In genomic region chr7:66061057-66061456, GRCm38 (mm10) we compare ENCODE assay signal across 8 mouse cellular contexts. TPM values are rescaled to one million over a fixed set of nuclear protein-coding genes. Genes with fewer than 3 reads are reported as not detected.
DNase-seq lines count a peak whose midpoint lies in the region; ATAC-seq and TF ChIP-seq lines count a peak whose summit lies in the region.

No protein-coding gene starts in this region.

- no peaks in the 10 kb centered on the region for H3K27me3 ChIP-seq in embryonic facial prominence, embryonic 11.5 days (ENCODE audit: control insufficient read depth, insufficient read depth, low read length)
- H3K27me3 ChIP-seq in intestine, embryonic 15.5 days (replicated peaks) = no peaks in the 10 kb centered on the region
- no peaks in the 10 kb centered on the region for H3K27me3 ChIP-seq in neural tube, embryonic 14.5 days (ENCODE audit: control insufficient read depth, insufficient read depth, low read length)

- peak overlapping the region; percentile 79 for H3K4me2 ChIP-seq in embryonic facial prominence, embryonic 11.5 days (ENCODE audit: low read depth, low read length)
- peak overlapping the region; percentile 79 for H3K4me2 ChIP-seq in intestine, embryonic 15.5 days (replicated peaks)
- peak overlapping the region; percentile 88 for H3K4me2 ChIP-seq in neural tube, embryonic 14.5 days (ENCODE audit: low read depth, low read length)

- no peak for TF ChIP-seq CTCF in lung, adult 2 months (IDR thresholded peaks at IDR 0.05; ENCODE audit: insufficient read depth, low read length)

- ATAC-seq in embryonic facial prominence, embryonic 11.5 days (replicated peaks; ENCODE audit: insufficient number of reproducible peaks, low FRiP score, low TSS enrichment, low read depth) = no peak
- peak; percentile 24 for ATAC-seq in intestine, embryonic 15.5 days
- no peak for ATAC-seq in neural tube, embryonic 14.5 days (ENCODE audit: low read depth)

- H3K4me3 ChIP-seq in lung, adult 2 months (replicated peaks; ENCODE audit: extremely low read depth, low read depth, low read length) = peak overlapping the region; percentile 94
- peak overlapping the region; percentile 85 for H3K4me3 ChIP-seq in embryonic facial prominence, embryonic 11.5 days (ENCODE audit: low read depth, low read length)
- peak overlapping the region; percentile 70 for H3K4me3 ChIP-seq in intestine, embryonic 15.5 days (replicated peaks)
- peak overlapping the region; percentile 94 for H3K4me3 ChIP-seq in neural tube, embryonic 14.5 days (ENCODE audit: low read depth, low read length)

- TF ChIP-seq POLR2A in lung, adult 2 months (IDR thresholded peaks at IDR 0.05; ENCODE audit: borderline replicate concordance, extremely low read depth, low read depth, low read length) = no peak

- DNase-seq in lung, adult 2 months = no peak
- no peak for DNase-seq in lung, postnatal 14 days
- DNase-seq in embryonic facial prominence, embryonic 11.5 days (ENCODE audit: low spot score) = no peak
- DNase-seq in adrenal gland, postnatal 14 days = no peak
- DNase-seq in ovary, adult 18-20 months (ENCODE audit: low spot score) = no peak
- DNase-seq in retina, embryonic 14.5 days (ENCODE audit: low spot score) = no peak

- no peak overlapping the region for H3K27ac ChIP-seq in embryonic facial prominence, embryonic 11.5 days (replicated peaks; ENCODE audit: low read depth, low read length)
- no peak overlapping the region for H3K27ac ChIP-seq in intestine, embryonic 15.5 days
- no peak overlapping the region for H3K27ac ChIP-seq in neural tube, embryonic 14.5 days (ENCODE audit: low read depth, low read length)

- WGBS in lung, adult 2 months = 2% methylated on average over 14 of the region's 14 CpGs
- whole genome bisulfite sequencing in embryonic facial prominence, embryonic 11.5 days = 2% methylated on average over 14 of the region's 14 CpGs
- WGBS in intestine, embryonic 15.5 days = 1% methylated on average over 14 of the region's 14 CpGs
- 2% methylated on average over 14 of the region's 14 CpGs for WGBS in neural tube, embryonic 14.5 days

- peaks cover 10% of the 10 kb centered on the region; the same call in 1 of the 2 replicates for H3K4me1 ChIP-seq in lung, adult 2 months (ENCODE audit: control insufficient read depth, insufficient read depth, low read length)
- no peaks in the 10 kb centered on the region for H3K4me1 ChIP-seq in embryonic facial prominence, embryonic 11.5 days (ENCODE audit: control insufficient read depth, insufficient read depth, low read length)
- H3K4me1 ChIP-seq in intestine, embryonic 15.5 days (replicated peaks) = peaks cover 10% of the 10 kb centered on the region
- H3K4me1 ChIP-seq in neural tube, embryonic 14.5 days (ENCODE audit: control insufficient read depth, insufficient read depth, low read length) = peaks cover 8% of the 10 kb centered on the region

- no peaks in the 10 kb centered on the region for H3K9me3 ChIP-seq in embryonic facial prominence, embryonic 11.5 days (replicated peaks; ENCODE audit: control insufficient read depth, low read length)
- no peaks in the 10 kb centered on the region for H3K9me3 ChIP-seq in intestine, embryonic 15.5 days
- H3K9me3 ChIP-seq in neural tube, embryonic 14.5 days (ENCODE audit: control insufficient read depth, low read length) = no peaks in the 10 kb centered on the region

- no peaks in the 10 kb centered on the region; the same call in none of the 2 replicates for H3K36me3 ChIP-seq in embryonic facial prominence, embryonic 11.5 days (replicated peaks; ENCODE audit: control insufficient read depth, insufficient read depth, low read depth, low read length)
- peaks cover 4% of the 10 kb centered on the region; the same call in 1 of the 2 replicates for H3K36me3 ChIP-seq in intestine, embryonic 15.5 days
- H3K36me3 ChIP-seq in neural tube, embryonic 14.5 days (ENCODE audit: control insufficient read depth, insufficient read depth, low read length) = peaks cover 5% of the 10 kb centered on the region; the same call in 1 of the 2 replicates

- peak overlapping the region; percentile 93 for H3K9ac ChIP-seq in embryonic facial prominence, embryonic 11.5 days (replicated peaks; ENCODE audit: low read length)
- peak overlapping the region; percentile 70 for H3K9ac ChIP-seq in intestine, embryonic 15.5 days
- H3K9ac ChIP-seq in neural tube, embryonic 14.5 days (replicated peaks; ENCODE audit: low read depth, low read length) = peak overlapping the region; percentile 84

RNA-seq across cellular contexts. Expression of gene Snrpa1, which starts 2.3 kb away (rescaled TPM):
- 7.3 and 10.0 TPM in 2 replicates for polyA plus RNA-seq in lung, adult 2 months (2012; rRNA removed)
- 252 and 276 TPM in 2 replicates for polyA plus RNA-seq in embryonic facial prominence, embryonic 11.5 days (2014; fragmentation: Nextera tagmentation; extraction: Ambion mirVana)
- 165 and 179 TPM in 2 replicates for polyA plus RNA-seq in intestine, embryonic 15.5 days (2015; fragmentation: Nextera tagmentation; extraction: Ambion mirVana)
- 114 and 125 TPM in 2 replicates for polyA plus RNA-seq in neural tube, embryonic 14.5 days (2014; fragmentation: Nextera tagmentation; extraction: Ambion mirVana)
- total RNA-seq in adrenal gland, postnatal 14 days (2021) = 36.2 and 41.7 TPM in 2 replicates

RNA-seq across cellular contexts. Expression of gene Gm45213, which starts 17.7 kb away (rescaled TPM):
- not detected in 2 replicates for polyA plus RNA-seq in lung, adult 2 months (2012; rRNA removed)
- polyA plus RNA-seq in embryonic facial prominence, embryonic 11.5 days (2014; fragmentation: Nextera tagmentation; extraction: Ambion mirVana) = not detected in 2 replicates
- not detected in 2 replicates for polyA plus RNA-seq in intestine, embryonic 15.5 days (2015; fragmentation: Nextera tagmentation; extraction: Ambion mirVana)
- polyA plus RNA-seq in neural tube, embryonic 14.5 days (2014; fragmentation: Nextera tagmentation; extraction: Ambion mirVana) = not detected in 2 replicates
- not detected in 2 replicates for total RNA-seq in adrenal gland, postnatal 14 days (2021)

RNA-seq across cellular contexts. Expression of gene Selenos, which starts 18.4 kb away (rescaled TPM):
- polyA plus RNA-seq in lung, adult 2 months (2012; rRNA removed) = 109 and 165 TPM in 2 replicates
- 81.7 and 88.3 TPM in 2 replicates for polyA plus RNA-seq in embryonic facial prominence, embryonic 11.5 days (2014; fragmentation: Nextera tagmentation; extraction: Ambion mirVana)
- 107 and 114 TPM in 2 replicates for polyA plus RNA-seq in intestine, embryonic 15.5 days (2015; fragmentation: Nextera tagmentation; extraction: Ambion mirVana)
- 79.0 and 89.7 TPM in 2 replicates for polyA plus RNA-seq in neural tube, embryonic 14.5 days (2014; fragmentation: Nextera tagmentation; extraction: Ambion mirVana)
- total RNA-seq in adrenal gland, postnatal 14 days (2021) = 81.4 and 90.2 TPM in 2 replicates

RNA-seq across cellular contexts. Expression of gene Chsy1, which starts 48.3 kb away (rescaled TPM):
- polyA plus RNA-seq in lung, adult 2 months (2012; rRNA removed) = 14.6 and 18.1 TPM in 2 replicates
- 23.8 and 26.7 TPM in 2 replicates for polyA plus RNA-seq in embryonic facial prominence, embryonic 11.5 days (2014; fragmentation: Nextera tagmentation; extraction: Ambion mirVana)
- polyA plus RNA-seq in intestine, embryonic 15.5 days (2015; fragmentation: Nextera tagmentation; extraction: Ambion mirVana) = 10.2 and 11.1 TPM in 2 replicates
- polyA plus RNA-seq in neural tube, embryonic 14.5 days (2014; fragmentation: Nextera tagmentation; extraction: Ambion mirVana) = 16.1 and 16.4 TPM in 2 replicates
- total RNA-seq in adrenal gland, postnatal 14 days (2021) = 18.0 and 18.9 TPM in 2 replicates

Comparison
In these comparisons a context has a peak if more than half of its experiments do, and no peak if none do; other contexts are left out.
1. RNA of gene Snrpa1, which starts 2.3 kb away (polyA plus RNA-seq): 252 to 276 TPM in embryonic facial prominence, embryonic 11.5 days, 165 to 179 TPM in intestine, embryonic 15.5 days and 114 to 125 TPM in neural tube, embryonic 14.5 days; 7.3 to 10.0 TPM in lung, adult 2 months; every median in the first group is over 10 times any median in the second.
2. Peak in every context shown above with its lines, with median percentiles within 50 percentile points of each other: H3K4me3 ChIP-seq, H3K4me2 ChIP-seq and H3K9ac ChIP-seq.